Mouse (Mus musculus) heart, postnatal 25 days (tissue): Measurements from ENCODE around the gene Rubcn. TPM values are rescaled to one million over a fixed set of nuclear protein-coding genes. Genes with fewer than 3 reads are reported as not detected.
"Not testable (repeated sequence)": the region's sequence is repeated elsewhere in the genome, so short reads cannot be mapped to it uniquely, and the experiment has no call there.

ENCODE experiments used
- DNase-seq: peaks from one replicate; pipeline ENCODE4 v3.0.0; 2022; ENCODE audit warnings: low spot score
- intact Hi-C: fragments of 180-260 bp; cut with DNase I; formaldehyde crosslinking; loops from one replicate; pipeline ENCODE4 v1.15.1; 2025
- total RNA-seq, 2 experiments: library from RNA; stranded (reverse); gene quantifications; 2 replicates each; pipeline ENCODE4 v1.2.3; 2021

Gene Rubcn
- total RNA-seq, 2 experiments from 2014 or later, result 27.8 to 32.4 TPM

DNA sequence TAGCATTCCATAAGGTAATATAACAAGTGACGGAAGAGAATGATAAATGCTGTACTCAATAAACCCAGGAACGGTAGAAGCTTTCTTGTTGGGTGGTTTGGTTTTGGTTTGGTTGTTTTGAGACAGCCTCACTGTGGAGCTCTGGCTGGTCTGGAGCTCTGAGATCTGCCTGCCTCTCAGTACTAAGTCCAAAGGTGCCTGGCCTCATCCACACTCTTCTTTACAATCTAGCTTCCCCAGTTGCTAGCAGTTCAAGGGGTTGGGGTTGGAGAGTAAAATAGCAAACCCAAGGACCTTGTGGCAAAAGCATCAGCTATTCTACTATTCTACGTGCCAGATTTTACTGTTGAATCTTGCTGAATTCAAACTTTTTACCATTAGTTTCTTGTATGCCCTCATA lies 1.7 kb downstream of the Rubcn start:
- intact Hi-C loops, result loop anchor here (1.0 to 5.0 kb wide), 2 partner anchors 8 to 64 kb away; partner anchors contain the start of gene Smbd1
- DNase-seq, result no peak

- intact Hi-C loops, result loop anchor here (5.0 kb wide), 1 partner anchor 63 kb away; the partner anchor contains the start of gene Smbd1
- not testable (repeated sequence) for DNase-seq
Measured at GRCm38 (mm10) chr16:32875281-32875680, 2.3 kb downstream of the Rubcn start.

DNA sequence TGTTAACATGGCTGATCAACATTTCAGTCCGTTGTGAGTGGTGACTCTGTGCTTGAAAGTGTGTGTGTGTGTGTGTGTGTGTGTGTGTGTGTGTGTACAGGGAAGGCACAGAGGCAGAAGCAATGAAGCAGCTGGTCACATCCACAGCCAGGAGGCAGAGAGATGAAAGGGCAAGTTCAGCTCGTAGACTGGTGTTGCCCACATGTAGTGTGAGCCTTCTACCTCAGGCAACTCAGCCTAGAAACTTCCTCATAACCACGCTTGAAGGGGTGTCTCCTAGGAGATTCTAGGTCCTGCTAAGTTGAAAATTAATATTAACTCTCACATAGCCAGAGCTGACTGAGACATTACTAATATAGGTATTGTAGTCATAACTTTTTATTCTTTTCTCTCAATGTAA lies 4.2 kb downstream of the Rubcn start:
- intact Hi-C loops, result no loop called here
- DNase-seq, result no peak

DNA sequence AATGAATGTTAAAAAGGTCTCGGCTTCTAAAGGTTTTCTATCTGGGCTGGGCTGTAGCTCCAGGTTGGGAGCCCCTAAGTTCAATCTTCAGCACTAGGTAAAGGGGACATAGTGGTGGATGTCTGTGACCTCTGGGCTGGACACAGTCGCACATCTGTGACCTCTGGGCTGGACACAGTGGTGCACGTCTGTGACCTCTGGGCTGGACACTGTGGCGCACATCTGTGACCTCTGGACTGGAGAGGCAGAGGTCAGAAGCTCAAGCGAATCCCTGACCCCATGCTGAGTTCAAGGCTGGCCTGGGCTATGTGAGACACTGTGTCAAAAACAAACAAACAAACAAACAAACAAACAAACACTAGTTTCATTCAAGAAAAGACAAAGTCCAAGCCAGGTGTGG lies 7.3 kb downstream of the Rubcn start:
- no peak for DNase-seq
- intact Hi-C loops, result no loop called here

GRCm38 (mm10) chr16:32867919-32868552 lies 9.5 kb downstream of the Rubcn start:
- intact Hi-C loops, result loop anchor here (1.0 kb wide), 1 partner anchor 8 kb away; no protein-coding TSS in a partner anchor

GRCm38 (mm10) chr16:32866713-32867112 lies 10.9 kb downstream of the Rubcn start:
- no peak for DNase-seq
- intact Hi-C loops, result no loop called here

More at GRCm38 (mm10) chr16:32867919-32868552, 9.5 kb downstream of the Rubcn start:
- peak; percentile 86 for DNase-seq

GRCm38 (mm10) chr16:32865401-32865800 lies 12.2 kb downstream of the Rubcn start:
- DNase-seq, result no peak
- intact Hi-C loops, result no loop called here

GRCm38 (mm10) chr16:32861813-32862385 lies 15.7 kb downstream of the Rubcn start:
- intact Hi-C loops, result no loop called here
- no peak for DNase-seq

DNA sequence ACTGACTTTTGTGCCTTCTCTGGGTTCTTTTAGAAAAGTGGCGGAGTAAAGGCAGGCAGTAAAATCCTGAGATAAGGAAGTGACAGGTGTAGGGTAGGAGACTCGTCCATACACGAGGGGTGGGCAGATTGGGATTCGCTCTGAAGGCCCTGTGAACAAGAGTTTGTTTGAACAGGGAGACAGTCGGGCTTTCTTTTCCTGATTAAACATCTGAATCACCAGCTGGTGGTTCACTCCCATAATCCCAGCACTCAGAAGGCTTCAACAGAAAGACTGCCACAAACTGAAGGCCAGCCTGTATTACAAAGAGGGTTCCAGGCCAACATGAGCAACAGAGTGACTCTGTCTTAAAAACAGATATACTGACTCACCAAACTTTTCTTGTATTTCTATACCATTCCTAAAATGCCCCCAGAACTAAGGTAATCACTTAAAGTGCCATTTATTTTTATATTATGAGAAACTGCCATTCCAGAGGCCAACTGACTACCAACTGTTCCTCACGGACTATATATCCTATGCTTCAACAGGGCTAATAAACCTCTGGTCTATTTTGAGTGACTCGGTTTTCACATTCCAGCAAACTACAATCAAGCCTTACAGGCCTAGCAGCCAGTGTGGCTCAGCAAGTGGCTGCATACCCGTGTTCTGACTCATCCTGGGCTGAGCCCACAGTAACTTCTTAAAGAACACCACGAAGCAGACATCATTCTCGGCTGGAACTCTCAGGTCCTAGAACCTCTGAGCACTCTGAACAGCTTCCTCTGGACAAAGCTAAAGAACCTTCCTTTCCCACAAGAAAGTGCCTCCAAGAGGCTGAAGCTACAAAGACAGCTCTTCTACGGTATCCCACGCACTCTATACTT lies 18.6 kb downstream of the Rubcn start:
- intact Hi-C loops, result no loop called here
- peak; percentile 40 for DNase-seq

DNA sequence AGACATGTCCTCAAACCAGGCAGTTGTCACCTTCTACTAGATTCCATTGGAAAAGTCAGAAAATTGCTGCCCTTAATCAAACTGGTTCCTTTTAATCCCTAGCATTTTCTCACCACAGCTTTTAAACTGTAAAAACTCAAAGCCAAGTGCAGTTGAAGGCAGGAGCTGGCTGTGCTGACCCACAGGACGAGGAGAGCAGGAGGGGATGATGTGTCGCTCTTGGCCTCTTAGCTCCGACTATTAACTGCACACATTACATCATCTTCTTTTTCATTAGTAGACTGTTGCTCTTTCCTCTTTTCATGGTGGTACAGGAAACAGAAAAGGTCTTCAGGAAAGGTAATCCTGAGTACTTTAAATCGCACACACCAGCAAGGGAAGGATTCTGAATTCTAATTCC lies 19.2 kb downstream of the Rubcn start:
- DNase-seq, result no peak
- intact Hi-C loops, result no loop called here

- DNase-seq, result no peak
- intact Hi-C loops, result no loop called here
Measured at GRCm38 (mm10) chr16:32856751-32857150, 20.8 kb downstream of the Rubcn start.

DNA sequence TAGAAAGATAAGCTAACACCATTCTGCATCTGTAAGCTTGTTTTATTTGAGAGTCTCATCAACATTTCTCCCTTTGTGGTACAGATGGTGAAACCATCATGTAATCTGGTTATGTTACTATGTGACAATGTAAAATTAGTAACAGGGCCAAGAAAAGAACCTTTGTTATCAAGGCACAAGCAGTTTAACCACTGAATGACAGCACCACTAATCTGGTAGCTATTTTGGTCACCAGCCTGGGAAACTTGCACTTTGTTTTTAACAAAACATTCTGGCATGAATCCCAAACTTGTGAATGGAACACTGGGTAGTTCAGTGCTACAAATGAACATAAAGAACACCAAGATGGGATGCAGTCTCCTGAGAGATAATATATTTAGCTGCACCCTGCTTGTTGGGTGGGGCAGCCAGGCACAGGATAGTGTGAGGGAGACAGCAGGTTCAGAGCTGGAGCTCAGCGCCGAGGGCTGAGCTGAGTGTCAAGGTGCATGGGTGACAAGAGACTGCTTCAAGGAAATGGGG lies 23.5 kb downstream of the Rubcn start:
- intact Hi-C loops, result loop anchor here (5.0 kb wide), 1 partner anchor 37 kb away; no protein-coding TSS in a partner anchor

GRCm38 (mm10) chr16:32853492-32854049 lies 24.0 kb downstream of the Rubcn start:
- no peak for DNase-seq
- intact Hi-C loops, result loop anchor here (2.0 to 5.0 kb wide), 2 partner anchors 25 to 36 kb away; no protein-coding TSS in a partner anchor

More for the DNA sequence above, 23.5 kb downstream of the Rubcn start:
- DNase-seq, result no peak

DNA sequence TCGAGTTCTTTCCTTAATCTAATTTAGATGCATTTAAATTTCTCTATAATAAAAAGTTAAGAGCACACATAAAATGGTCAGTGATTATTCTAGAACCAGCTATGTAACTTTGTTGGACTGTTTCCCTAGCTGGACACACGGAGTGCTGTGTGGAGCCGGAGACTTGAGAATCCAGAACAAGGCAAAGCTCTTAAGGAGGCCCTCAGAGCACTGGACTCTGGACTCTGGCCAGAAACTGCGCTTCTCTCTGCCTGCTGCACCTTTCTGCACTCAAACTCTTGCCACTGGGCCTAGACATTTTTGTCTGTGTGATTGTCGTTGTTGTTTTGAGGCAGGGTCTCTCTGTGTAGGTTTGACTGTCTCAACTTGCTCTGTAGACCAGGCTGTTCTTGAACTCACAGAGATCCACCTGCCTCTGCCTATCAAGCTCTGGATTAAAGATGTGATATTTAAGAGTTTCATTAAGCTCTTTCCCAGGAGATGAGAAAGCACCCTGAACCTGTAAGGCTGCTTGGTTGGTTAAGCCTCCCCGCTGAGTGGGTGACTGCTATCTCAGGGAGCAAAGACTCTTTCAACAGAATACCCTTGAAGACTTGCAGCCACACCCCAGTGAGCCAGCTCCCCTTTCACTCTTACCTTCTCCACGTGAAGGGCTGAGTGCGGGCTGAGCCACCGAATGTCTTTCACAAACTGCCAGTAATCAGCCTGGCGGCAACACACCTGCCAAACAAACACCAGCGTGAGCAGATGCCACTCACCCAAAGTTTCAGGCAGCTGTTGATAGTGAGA lies 28.3 kb downstream of the Rubcn start:
- intact Hi-C loops, result no loop called here
- no peak for DNase-seq

DNA sequence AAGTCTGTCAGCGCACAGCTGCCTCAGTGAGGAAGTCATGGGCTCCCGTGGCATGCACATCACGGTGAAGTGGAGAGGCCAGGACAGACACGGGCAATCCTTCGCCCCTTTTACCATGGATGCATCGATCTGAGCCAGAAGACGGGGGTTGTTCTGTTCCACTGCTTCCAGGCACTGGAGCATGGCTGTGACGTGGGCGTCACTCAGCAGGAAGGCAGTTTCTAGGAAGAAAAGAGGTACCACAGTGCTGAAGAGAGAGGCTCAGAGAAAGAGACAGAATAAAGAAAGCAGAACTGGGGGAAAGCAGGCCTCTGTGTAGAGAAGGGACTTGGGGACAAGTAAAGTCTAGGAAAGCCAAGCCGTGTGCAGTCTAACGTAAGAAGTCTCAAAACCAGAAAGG lies 30.5 kb downstream of the Rubcn start:
- intact Hi-C loops, result no loop called here
- DNase-seq, result no peak

GRCm38 (mm10) chr16:32831501-32831900 lies 46.1 kb downstream of the Rubcn start:
- DNase-seq, result no peak
- intact Hi-C loops, result no loop called here

DNA sequence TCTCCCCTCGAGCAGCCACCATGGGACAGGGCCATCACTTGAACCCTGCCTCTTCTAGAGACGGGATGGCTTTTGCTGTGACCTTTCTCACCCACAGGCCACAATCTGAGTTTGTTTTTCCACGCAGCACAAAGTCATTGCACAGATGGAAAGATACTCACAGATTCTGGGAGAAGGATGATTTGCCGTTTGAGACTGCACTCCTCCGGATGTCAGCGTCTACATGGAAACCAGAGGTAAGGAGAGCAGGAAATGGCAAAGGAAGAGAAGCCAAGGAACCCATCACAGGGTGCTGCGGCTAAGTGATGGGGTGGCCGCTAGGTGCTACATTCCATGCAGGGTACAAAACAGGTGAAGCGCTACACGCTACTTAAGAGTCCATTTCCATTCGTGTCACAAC lies 48.5 kb downstream of the Rubcn start:
- no peak for DNase-seq
- intact Hi-C loops, result no loop called here

DNA sequence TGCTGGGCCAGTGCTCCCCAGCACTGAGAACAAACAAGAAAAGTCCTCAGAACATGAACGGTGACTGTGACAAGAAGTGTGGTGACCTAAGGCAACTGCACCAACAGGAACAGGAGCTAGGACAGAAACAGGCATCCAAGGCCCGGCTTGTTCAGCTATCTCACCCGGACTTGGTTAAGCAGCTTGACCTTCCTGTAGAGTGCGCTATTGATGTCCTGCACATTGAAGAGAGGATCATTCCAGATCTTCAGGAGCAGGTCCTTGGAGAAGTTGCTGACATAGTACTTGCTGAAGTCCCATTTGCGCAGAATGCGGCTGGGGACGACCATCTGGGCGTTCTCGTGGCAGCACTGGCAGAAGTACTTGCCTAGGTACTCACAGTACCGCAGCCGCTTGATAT lies 51.0 kb downstream of the Rubcn start:
- intact Hi-C loops, result no loop called here
- no peak for DNase-seq

DNA sequence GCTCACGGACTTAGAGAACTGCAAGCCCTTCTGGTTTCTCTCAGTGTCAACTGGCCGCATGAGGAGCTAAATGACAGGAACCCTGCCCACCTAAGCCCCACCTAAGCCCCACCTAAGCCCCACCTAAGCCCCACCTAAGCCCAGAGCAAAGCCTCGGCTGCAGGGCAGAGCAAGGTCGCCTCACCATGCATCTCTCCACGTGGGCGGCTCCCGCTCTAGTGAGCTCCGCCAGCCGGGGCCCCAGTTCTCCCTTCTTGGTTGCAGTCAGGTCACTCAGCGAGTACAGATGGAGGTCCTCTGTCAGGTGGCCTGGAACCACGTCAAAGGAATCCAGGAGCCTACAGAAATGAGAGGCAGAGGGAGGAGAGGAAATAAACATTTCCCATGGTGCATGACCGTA lies 52.2 kb downstream of the Rubcn start:
- DNase-seq, result no peak
- intact Hi-C loops, result no loop called here
